Mouse (Mus musculus) liver, embryonic 18 days (tissue): ENCODE data around the gene Acoxl. TPM values are rescaled to one million over a fixed set of nuclear protein-coding genes. Genes with fewer than 3 reads are reported as not detected.

Experiments used
- polyA plus RNA-seq: library from polyadenylated mRNA; depleted of rRNA; stranded (reverse); fragments of >200 nt; gene quantifications from 2 replicates; pipeline ENCODE4 v1.2.3, GENCODE M21; 2012; rRNA removed

Acoxl gene
- polyA plus RNA-seq, result 0.03 and 0.06 TPM in 2 replicates

DNA sequence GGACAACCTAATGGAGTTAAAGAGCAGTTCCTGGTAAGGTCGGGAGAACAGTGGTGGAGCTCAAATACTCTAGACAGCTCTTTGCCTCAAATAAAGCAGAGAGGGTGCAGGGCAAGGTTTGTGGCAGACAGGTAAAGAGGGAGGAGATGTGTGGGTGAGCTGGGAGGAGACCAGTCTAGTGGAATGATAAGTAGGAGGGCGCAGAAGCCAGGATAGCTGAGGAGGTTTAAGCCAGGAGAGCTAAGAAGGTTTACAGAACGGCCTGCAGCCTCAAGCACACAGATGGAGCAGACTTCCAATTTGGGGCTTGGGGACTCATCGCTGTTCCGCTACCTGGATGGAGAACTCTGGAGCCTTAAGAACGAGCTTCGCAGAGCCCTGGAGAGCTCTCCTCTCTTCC lies at the start of gene Acoxl:
Gene Acoxl (plus strand): TSS at position 301 of the 400 bp plus-strand sequence.

DNA sequence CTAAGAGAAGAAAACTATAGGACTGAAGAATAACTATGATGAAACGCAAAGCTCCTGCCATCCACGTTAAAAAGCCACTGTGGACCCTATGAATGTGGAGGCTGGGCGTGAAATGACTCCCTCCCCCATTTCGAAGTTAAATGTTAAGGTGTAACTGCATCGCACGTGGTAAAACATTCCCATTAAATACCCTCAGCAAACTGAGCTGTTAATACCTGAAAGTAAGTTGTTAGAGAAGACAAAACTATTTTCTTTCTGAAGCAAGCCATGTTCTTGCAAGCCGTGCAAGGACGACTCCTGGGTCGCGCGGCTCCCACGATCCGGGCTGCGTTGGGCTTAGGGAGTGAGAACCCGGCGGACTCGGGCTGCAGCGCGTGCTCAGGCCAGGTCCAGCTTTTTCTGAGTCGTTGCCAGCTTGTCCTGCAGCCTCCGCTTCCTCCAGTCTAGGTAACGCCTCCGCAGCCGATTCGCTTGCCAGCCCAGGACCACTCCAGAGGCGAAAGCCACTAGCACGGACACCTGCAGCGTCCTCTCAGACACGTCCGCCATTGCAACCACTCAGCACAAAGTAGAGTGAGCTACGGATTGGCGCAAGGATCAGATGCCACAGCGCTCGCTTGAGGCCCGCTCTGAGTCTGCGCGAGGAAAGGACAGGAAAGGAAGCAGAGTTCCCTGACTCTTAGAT lies 46.6 kb upstream of the Acoxl start, which contains the start of gene Mtln:
Gene Mtln (minus strand): TSS at position 570 of the 685 bp plus-strand sequence.

GRCm38 (mm10) chr2:127831401-127832102 lies 7.1 kb upstream of the Acoxl start, which contains the start of gene Bub1:
TSS of gene Bub1 (minus strand) at chr2:127831865.

DNA sequence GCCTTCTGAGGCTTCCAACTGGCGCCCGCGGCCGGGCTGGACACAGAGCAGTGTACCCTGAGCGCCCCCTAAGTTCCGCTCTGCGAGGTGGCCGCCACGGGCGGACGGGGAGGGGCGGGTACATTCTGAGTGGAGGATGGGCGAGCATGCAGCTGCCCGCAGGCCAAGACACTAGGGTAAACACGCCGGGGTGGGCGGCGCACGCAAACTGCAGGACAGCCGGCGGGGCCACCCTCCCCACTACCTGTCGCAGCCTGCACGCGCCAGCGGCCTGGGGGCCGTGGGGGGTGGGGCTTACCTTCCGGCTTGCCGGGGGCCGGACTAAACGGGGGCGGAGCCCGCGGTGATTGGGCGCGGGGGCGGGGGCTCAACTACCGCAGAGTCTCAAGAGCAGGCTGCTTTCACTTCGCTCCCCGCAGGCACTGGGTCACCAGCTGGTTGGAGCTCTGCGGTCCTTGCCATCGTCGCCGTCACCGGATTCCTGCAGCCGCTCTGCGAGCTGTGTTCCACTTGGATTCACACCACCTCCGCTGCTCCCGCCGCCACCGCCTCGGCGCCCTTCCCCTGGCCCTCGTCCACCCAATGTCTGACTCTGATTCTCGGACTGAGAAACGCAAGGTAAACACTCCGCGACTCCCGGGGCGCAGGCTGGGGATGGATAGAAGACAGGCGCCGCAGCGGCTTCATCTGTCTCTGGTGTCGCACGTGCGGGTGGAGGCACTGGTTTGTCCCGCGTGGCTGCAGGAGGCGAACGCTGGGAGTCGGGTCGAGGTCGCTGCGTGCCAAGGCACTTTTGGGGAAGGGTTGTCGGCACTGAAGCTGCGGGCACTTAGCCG lies 287.2 kb downstream of the Acoxl start, which contains the start of gene Bcl2l11:
Gene Bcl2l11 (plus strand): TSS at position 404 of the 836 bp plus-strand sequence.

Other genes with a start within 250 kb of the Acoxl start
- 0.03 and 0.10 TPM in 2 replicates for gene Mal, start 182.2 kb upstream of the Acoxl start, polyA plus RNA-seq
- gene Mall, start 108.9 kb upstream of the Acoxl start, polyA plus RNA-seq, result 0.07 and 0.14 TPM in 2 replicates
- 2.5 and 2.9 TPM in 2 replicates for gene Nphp1, start 50.0 kb upstream of the Acoxl start, polyA plus RNA-seq
- 21.5 and 24.5 TPM in 2 replicates for gene Mtln, start 46.4 kb upstream of the Acoxl start, polyA plus RNA-seq
- gene Bub1, start 7.0 kb upstream of the Acoxl start, polyA plus RNA-seq, result 8.2 and 8.8 TPM in 2 replicates